Mouse (Mus musculus) midbrain, embryonic 16.5 days (tissue): Measurements from ENCODE around the gene Hspa12b. TPM values are rescaled to one million over a fixed set of nuclear protein-coding genes. Genes with fewer than 3 reads are reported as not detected.
A peak's percentile ranks its signal among the peaks of the same experiment; 100 is the strongest.

Source experiments
- ATAC-seq: fragments of 200-750 bp; cut with Nextera tagmentation; 2 replicates; pipeline ENCODE4 v1.8.0; 2017; ENCODE audit warnings: moderate TSS enrichment
- H3K27ac ChIP-seq: fragments of 300-500 bp; sonication (generic); 2 replicates; pipeline ENCODE4 v1.5.1; 2014; ENCODE audit warnings: mild to moderate bottlenecking, low read length, mixed read lengths
- H3K27me3 ChIP-seq: fragments of 300-500 bp; sonication (generic); 2 replicates; pipeline ENCODE4 v1.6.1; 2014; ENCODE audit warnings: low read depth, low read length, mixed read lengths; ENCODE audit not compliant: control insufficient read depth, insufficient read depth
- H3K36me3 ChIP-seq: fragments of 300-500 bp; sonication (generic); 2 replicates; pipeline ENCODE4 v1.6.1; 2014; ENCODE audit warnings: mild to moderate bottlenecking, low read length, moderate library complexity, mixed read lengths; ENCODE audit not compliant: control insufficient read depth, insufficient read depth
- H3K4me1 ChIP-seq: fragments of 300-500 bp; sonication (generic); 2 replicates; pipeline ENCODE4 v1.6.1; 2014; ENCODE audit warnings: mild to moderate bottlenecking, low read length, mixed read lengths; ENCODE audit not compliant: control insufficient read depth, insufficient read depth
- H3K4me2 ChIP-seq: fragments of 300-500 bp; sonication (generic); 2 replicates; pipeline ENCODE4 v1.6.1; 2014; ENCODE audit warnings: mild to moderate bottlenecking, low read length, mixed read lengths
- H3K4me3 ChIP-seq: fragments of 300-500 bp; sonication (generic); 2 replicates; pipeline ENCODE4 v1.5.1; 2014; ENCODE audit warnings: low read depth, mild to moderate bottlenecking, low read length, moderate library complexity, mixed read lengths
- H3K9ac ChIP-seq: fragments of 300-500 bp; sonication (generic); 2 replicates; pipeline ENCODE4 v1.6.1; 2014; ENCODE audit warnings: low read depth, low read length, mixed read lengths
- H3K9me3 ChIP-seq: fragments of 300-500 bp; sonication (generic); replicated peaks from 2 replicates; pipeline ENCODE4 v1.6.1; 2014; ENCODE audit warnings: mild to moderate bottlenecking, low read length, mixed read lengths; ENCODE audit not compliant: control insufficient read depth, poor library complexity, severe bottlenecking
- WGBS: fragments of 180-500 bp; shearing (Covaris S2); extraction: QIAGEN DNeasy Blood & Tissue Kit; methylation state at CpG from one replicate; pipeline ENCODE4 v1.1.7; 2014; 5-methylcytosine and 5-hydroxymethylcytosine counted together
- polyA plus RNA-seq: library from polyadenylated mRNA; unstranded; fragments of >200 nt; fragmentation: Nextera tagmentation; extraction: Ambion mirVana; gene quantifications from 2 replicates; pipeline ENCODE4 v1.2.1, GENCODE M21; 2015

Hspa12b gene
- polyA plus RNA-seq, 1 experiment from 2014 or later, result 5.0 TPM

DNA sequence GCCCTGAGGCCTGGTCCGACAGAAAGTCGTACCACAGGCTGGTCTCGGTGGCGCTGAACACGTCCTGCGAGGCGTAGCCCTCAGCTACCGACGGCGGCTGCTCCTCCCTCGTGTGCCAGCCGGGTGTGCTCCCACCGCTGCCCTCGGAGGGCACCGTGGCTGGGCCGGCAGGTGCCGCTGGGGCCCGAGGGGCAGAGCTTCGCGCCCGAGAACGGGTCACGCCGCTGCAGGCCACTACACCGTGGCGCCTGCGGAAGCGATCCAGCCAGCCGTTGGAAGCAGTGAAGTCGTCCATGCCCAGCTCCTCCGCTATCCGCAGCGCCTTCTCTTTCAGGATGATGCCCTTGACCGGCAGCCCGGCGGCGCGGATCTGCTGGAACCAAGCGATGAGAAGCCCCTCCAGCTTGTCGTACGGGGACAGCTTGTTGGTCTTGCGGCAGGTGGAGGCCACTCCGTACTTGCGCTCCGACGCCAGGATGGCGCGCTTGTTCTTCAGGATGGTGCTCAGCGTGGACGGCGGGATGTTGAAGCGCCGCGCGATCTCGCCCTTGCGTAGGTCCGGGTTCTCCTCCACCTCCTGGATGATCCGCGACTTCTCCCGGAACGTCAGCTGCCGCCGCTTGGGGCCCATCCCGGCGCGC lies 52.3 kb downstream of the Hspa12b start:
- H3K4me1 ChIP-seq, result peaks cover 44% of the 10 kb centered on the region
- H3K36me3 ChIP-seq, result no peaks in the 10 kb centered on the region
- H3K27me3 ChIP-seq, result no peaks in the 10 kb centered on the region
- peak overlapping the region; percentile 95 for H3K9ac ChIP-seq
- H3K4me3 ChIP-seq, result peak overlapping the region; percentile 91
- H3K27ac ChIP-seq, result peak overlapping the region; percentile 97
- WGBS, result under 1% methylated on average over 61 of the region's 67 CpGs
- H3K4me2 ChIP-seq, result peak overlapping the region; percentile 100
- H3K9me3 ChIP-seq, result no peaks in the 10 kb centered on the region
- peak; percentile 63 for ATAC-seq

GRCm38 (mm10) chr2:131179990-131180587 lies 53.0 kb downstream of the Hspa12b start, which contains the start of gene Cenpb:
Cenpb (minus strand) TSS chr2:131180067.
- no peaks in the 10 kb centered on the region for H3K36me3 ChIP-seq
- peak within 1 kb of the TSS; percentile 97 for H3K27ac ChIP-seq
- H3K4me2 ChIP-seq, result peak within 1 kb of the TSS; percentile 100
- H3K4me3 ChIP-seq, result peak within 1 kb of the TSS; percentile 91
- H3K27me3 ChIP-seq, result no peaks in the 10 kb centered on the region
- peaks cover 38% of the 10 kb centered on the region for H3K4me1 ChIP-seq
- peak within 1 kb of the TSS; percentile 95 for H3K9ac ChIP-seq
- H3K9me3 ChIP-seq, result no peaks in the 10 kb centered on the region
- WGBS, result 3% methylated on average over 34 of the region's 57 CpGs
- ATAC-seq, result peak; percentile 84

DNA sequence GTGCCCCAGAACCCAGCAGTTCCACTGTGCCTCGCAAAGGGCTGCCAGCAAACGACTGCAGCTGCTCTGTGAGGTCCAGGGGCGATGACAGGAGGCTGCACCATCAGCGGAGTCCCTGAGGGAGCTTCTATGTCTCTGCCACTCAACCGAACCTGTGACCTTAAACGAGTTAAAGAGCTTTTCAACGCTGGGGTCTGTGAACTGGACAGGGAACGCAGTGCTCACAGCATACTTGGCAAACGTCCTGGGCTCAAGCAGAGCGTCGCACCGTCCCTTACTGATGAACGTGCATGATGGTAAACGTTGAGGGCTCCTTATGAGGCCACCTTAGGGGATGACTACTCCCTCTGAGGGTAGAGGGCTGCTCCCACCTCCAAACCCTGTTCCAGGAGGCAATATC lies 59.3 kb downstream of the Hspa12b start:
- ATAC-seq, result no peak; the same call in none of the 2 replicates
- Histone ChIP-seq H3K27ac (0 out of 2 replicates have a peak overlapping the region, but pooled peaks have one; percentile 7), H3K27me3 (no peaks in the 10 kb centered on the region), H3K36me3 (no peaks in the 10 kb centered on the region; the same call in 1 of the 2 replicates), H3K9me3 (no peaks in the 10 kb centered on the region), H3K4me3 (peak overlapping the region; percentile 62), H3K9ac (peak overlapping the region; percentile 75), H3K4me1 (peaks cover 19% of the 10 kb centered on the region), H3K4me2 (peak overlapping the region; percentile 86)
- WGBS, result 2% methylated on average over 14 of the region's 14 CpGs

GRCm38 (mm10) chr2:131186771-131187601 lies 59.9 kb downstream of the Hspa12b start, which contains the start of the genes Cdc25b and Spef1:
Cdc25b (plus strand) TSS chr2:131186949.
Spef1 (minus strand) TSS chr2:131187282.
- H3K27ac ChIP-seq, result peak within 1 kb of the TSS; percentile 53
- peak within 1 kb of the TSS; percentile 62 for H3K4me3 ChIP-seq
- H3K4me2 ChIP-seq, result peak within 1 kb of the TSS; percentile 86
- peak; percentile 88 for ATAC-seq
- peak within 1 kb of the TSS; percentile 75 for H3K9ac ChIP-seq
- no peaks in the 10 kb centered on the region for H3K27me3 ChIP-seq
- peaks cover 19% of the 10 kb centered on the region for H3K4me1 ChIP-seq
- H3K9me3 ChIP-seq, result no peaks in the 10 kb centered on the region
- peaks cover 3% of the 10 kb centered on the region; the same call in 1 of the 2 replicates for H3K36me3 ChIP-seq
- under 1% methylated on average over 41 of the region's 43 CpGs for WGBS

GRCm38 (mm10) chr2:131187602-131187922 lies 60.5 kb downstream of the Hspa12b start:
- Histone ChIP-seq H3K4me1 (peaks cover 19% of the 10 kb centered on the region), H3K4me3 (peak overlapping the region; percentile 62), H3K9ac (peak overlapping the region; percentile 75), H3K27me3 (no peaks in the 10 kb centered on the region), H3K9me3 (no peaks in the 10 kb centered on the region), H3K36me3 (peaks cover 3% of the 10 kb centered on the region; the same call in 1 of the 2 replicates), H3K27ac (no peak overlapping the region), H3K4me2 (peak overlapping the region; percentile 86)
- no peak for ATAC-seq
- WGBS, result 16% methylated on average over 3 of the region's 3 CpGs

GRCm38 (mm10) chr2:131188311-131188710 lies 61.2 kb downstream of the Hspa12b start:
- Histone ChIP-seq H3K9ac (no peak overlapping the region), H3K27me3 (no peaks in the 10 kb centered on the region), H3K4me2 (no peak overlapping the region), H3K4me1 (peaks cover 19% of the 10 kb centered on the region), H3K36me3 (peaks cover 7% of the 10 kb centered on the region; the same call in 1 of the 2 replicates), H3K9me3 (no peaks in the 10 kb centered on the region), H3K27ac (no peak overlapping the region), H3K4me3 (no peak overlapping the region)
- 95% methylated on average over 5 of the region's 5 CpGs for WGBS
- ATAC-seq, result no peak

DNA sequence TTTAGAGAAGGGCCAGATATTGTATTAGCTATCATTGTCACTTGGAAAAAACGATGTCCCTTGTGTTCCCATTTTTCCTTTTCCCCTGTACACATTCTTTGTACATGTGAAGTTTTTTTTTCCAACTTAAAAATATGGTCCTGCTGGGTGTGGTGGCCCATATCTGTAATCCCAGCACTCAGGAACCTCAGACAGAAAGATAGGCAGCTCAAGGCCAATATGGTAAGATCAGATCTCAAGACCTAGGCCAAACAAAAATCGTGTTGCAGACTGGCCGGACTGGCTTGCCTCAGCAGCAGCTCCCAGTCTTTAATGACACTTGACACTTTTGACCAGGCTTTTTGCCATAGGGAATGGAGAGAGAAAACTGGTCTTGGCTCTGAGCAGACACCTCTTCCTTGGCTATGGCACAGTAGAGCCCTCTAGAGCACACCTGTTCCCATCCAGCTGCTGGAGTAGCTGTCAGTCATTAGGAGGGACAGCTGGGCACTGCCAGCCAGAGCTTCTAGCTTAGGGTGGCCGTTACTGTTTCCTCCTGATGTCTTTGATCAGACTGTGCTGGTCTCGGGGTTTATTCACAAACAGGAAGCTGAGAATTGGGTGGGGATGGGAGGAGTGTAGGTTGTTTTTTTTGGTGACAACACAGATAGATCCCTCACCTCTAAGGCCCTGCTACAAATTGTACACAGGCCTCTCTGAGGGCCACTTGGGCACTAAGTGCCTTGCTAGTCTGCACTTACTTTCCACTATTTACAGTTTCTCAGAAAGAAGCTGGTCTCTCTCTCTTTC lies 62.6 kb downstream of the Hspa12b start:
- ATAC-seq, result no peak
- Histone ChIP-seq H3K27ac (no peak overlapping the region), H3K9ac (no peak overlapping the region), H3K4me2 (no peak overlapping the region), H3K9me3 (no peaks in the 10 kb centered on the region), H3K4me3 (no peak overlapping the region), H3K36me3 (peaks cover 7% of the 10 kb centered on the region; the same call in 1 of the 2 replicates), H3K27me3 (no peaks in the 10 kb centered on the region), H3K4me1 (peaks cover 19% of the 10 kb centered on the region)
- WGBS, result 34% methylated on average over 5 of the region's 5 CpGs

DNA sequence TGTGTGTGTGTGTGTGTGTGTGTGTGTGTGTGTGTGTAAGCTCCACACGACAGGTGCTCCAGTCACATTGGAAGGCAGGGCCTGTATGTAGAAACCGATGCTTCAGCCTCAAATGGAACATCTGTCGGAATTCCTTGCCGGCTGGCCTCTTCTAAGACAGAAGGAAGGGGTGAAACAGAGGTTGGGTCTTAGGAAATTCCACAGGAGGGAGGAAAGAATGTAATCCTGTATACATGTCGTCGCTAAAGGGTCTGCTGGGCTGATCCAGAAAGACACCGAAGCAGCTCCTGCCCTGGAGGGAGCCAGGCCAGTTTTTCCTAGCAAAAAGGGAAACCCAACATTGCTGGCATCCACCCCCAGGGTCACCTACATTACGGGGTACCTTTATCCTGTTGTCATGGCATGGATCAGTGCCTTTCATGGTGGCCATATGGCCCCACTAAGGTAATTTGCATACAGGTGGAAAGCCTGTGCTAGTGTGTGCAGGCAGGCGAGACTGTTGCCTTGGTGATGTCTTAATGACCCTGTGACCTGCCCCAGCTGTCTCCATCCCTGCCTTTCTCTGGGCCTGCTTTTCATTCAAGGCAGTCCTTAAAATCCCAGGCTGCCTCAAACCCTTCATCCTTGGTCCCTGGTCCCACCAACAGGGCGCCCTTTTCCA lies 63.4 kb downstream of the Hspa12b start:
- no peaks in the 10 kb centered on the region for H3K9me3 ChIP-seq
- WGBS, result 5% methylated on average over 10 of the region's 10 CpGs
- H3K4me2 ChIP-seq, result no peak overlapping the region
- H3K27ac ChIP-seq, result no peak overlapping the region
- no peak overlapping the region for H3K4me3 ChIP-seq
- ATAC-seq, result no peak
- no peak overlapping the region; the same call in 1 of the 2 replicates for H3K9ac ChIP-seq
- peaks cover 7% of the 10 kb centered on the region; the same call in 1 of the 2 replicates for H3K36me3 ChIP-seq
- peaks cover 19% of the 10 kb centered on the region for H3K4me1 ChIP-seq
- H3K27me3 ChIP-seq, result no peaks in the 10 kb centered on the region
